Mouse (Mus musculus) G1E (cell line): ENCODE data around the gene Arhgef18.

ENCODE experiments used
- CTCF ChIP-seq: IDR thresholded peaks from 2 replicates; pipeline ENCODE4 v1.5.1; 2012; ENCODE audit warnings: low read depth, low read length, inconsistent platforms, mixed read lengths
- GATA1 ChIP-seq: IDR thresholded peaks from 2 replicates; pipeline ENCODE4 v1.6.1; 2012; ENCODE audit warnings: borderline replicate concordance, low read length, inconsistent platforms, mixed read lengths
- TAL1 ChIP-seq: conservative IDR thresholded peaks from 2 replicates; pipeline ENCODE4 v1.6.1; 2012; ENCODE audit warnings: low read depth, low read length, inconsistent platforms, mixed read lengths

- TF ChIP-seq CTCF (no peak), TAL1 (no peak), GATA1 (no peak)
These were observed 17.1 kb upstream of the Arhgef18 start for GRCm38 (mm10) chr8:3375748-3376147.
